Comparison of ENCODE assay signal across 25 mouse cellular contexts in genomic region chr4:149328735-149329134, GRCm38 (mm10). TPM values are rescaled to one million over a fixed set of nuclear protein-coding genes. Genes with fewer than 3 reads are reported as not detected.
"Had no signal": no experiment of that assay in that cellular context is flagged by ENCODE, and none has a peak within 500 bp of the region (broad histone marks: within the 10 kb centered on the region; RNA-seq: fewer than 3 reads in every experiment).

No protein-coding gene starts in this region.

- DNase-seq: cerebellum, adult 9-10 months; cerebellum, adult 9-11 months; cerebellum, postnatal 10 days; cerebellum, postnatal 14 days; cerebellum, postnatal 25 days; cerebellum, postnatal 36 days; embryo, embryonic 11 days; forebrain, postnatal 0 days; gastrocnemius, adult 2 months; gastrocnemius, postnatal 10 days; gastrocnemius, postnatal 14 days; gastrocnemius, postnatal 25 days; gastrocnemius, postnatal 36 days; heart, adult 11 months; heart, adult 18-20 months; heart, adult 2 months had no signal

- H3K4me2 ChIP-seq: embryonic facial prominence, embryonic 12.5 days; embryonic facial prominence, embryonic 13.5 days; embryonic facial prominence, embryonic 15.5 days; forebrain, embryonic 12.5 days; forebrain, embryonic 13.5 days; forebrain, embryonic 15.5 days had no signal

- H3K4me3 ChIP-seq: embryonic facial prominence, embryonic 10.5 days; embryonic facial prominence, embryonic 12.5 days; embryonic facial prominence, embryonic 13.5 days; embryonic facial prominence, embryonic 15.5 days; erythroblast, embryonic 14.5 days; forebrain, embryonic 10.5 days; forebrain, embryonic 12.5 days; forebrain, embryonic 13.5 days; forebrain, embryonic 15.5 days; gastrocnemius, adult 2 months; heart, adult 2 months had no signal

- H3K4me1 ChIP-seq: embryonic facial prominence, embryonic 12.5 days; embryonic facial prominence, embryonic 13.5 days; embryonic facial prominence, embryonic 15.5 days; forebrain, embryonic 10.5 days; forebrain, embryonic 12.5 days; forebrain, embryonic 13.5 days; forebrain, embryonic 15.5 days had no signal

- H3K27me3 ChIP-seq: embryonic facial prominence, embryonic 12.5 days; embryonic facial prominence, embryonic 13.5 days; embryonic facial prominence, embryonic 15.5 days; forebrain, embryonic 12.5 days; forebrain, embryonic 13.5 days; forebrain, embryonic 15.5 days had no signal

RNA-seq across cellular contexts. Expression of gene Kif1b, which starts 21.2 kb away (rescaled TPM):
- polyA plus RNA-seq: erythroblast, embryonic 14.5 days had no signal
